Mouse (Mus musculus): Measurements from ENCODE around the gene Ganc.

- TF ChIP-seq CTCF (IDR thresholded peaks at IDR 0.05; ENCODE audit: extremely low read depth, insufficient read length, insufficient replicate concordance, low read depth, low read length), result no peak
- TF ChIP-seq POLR2A (IDR thresholded peaks at IDR 0.05; ENCODE audit: low read depth, low read length), result no peak
Observed at GRCm38 (mm10) chr2:120481921-120482320, 78.2 kb downstream of the Ganc start.

Measured in small intestine, adult 2 months (tissue).